11 mouse cellular contexts compared by ENCODE assay signal in genomic region chr2:21368351-21369170, GRCm38 (mm10). TPM values are rescaled to one million over a fixed set of nuclear protein-coding genes. Genes with fewer than 3 reads are reported as not detected.
DNase-seq lines count a peak whose midpoint lies in the region; ATAC-seq lines count a peak whose summit lies in the region.
"Had no signal": no experiment of that assay in that cellular context is flagged by ENCODE, and none has a peak within 500 bp of the region (broad histone marks: within the 10 kb centered on the region; RNA-seq: fewer than 3 reads in every experiment).

No protein-coding gene starts in this region.

- 18% methylated on average over 44 of the region's 44 CpGs for WGBS in heart, embryonic 15.5 days

- no peaks in the 10 kb centered on the region for H3K36me3 ChIP-seq in heart, embryonic 15.5 days
- H3K36me3 ChIP-seq: stomach, embryonic 15.5 days had no signal

- no peak overlapping the region for H3K4me2 ChIP-seq in heart, embryonic 15.5 days

- H3K9me3 ChIP-seq in heart, embryonic 15.5 days (replicated peaks) = no peaks in the 10 kb centered on the region
- H3K9me3 ChIP-seq: stomach, embryonic 15.5 days had no signal

- H3K4me1 ChIP-seq in heart, embryonic 15.5 days (replicated peaks) = peaks cover 3% of the 10 kb centered on the region; the same call in 1 of the 2 replicates

- no peak overlapping the region for H3K4me3 ChIP-seq in heart, embryonic 15.5 days

- peak; percentile 47; the same call in 1 of the 2 replicates for ATAC-seq in heart, embryonic 15.5 days (replicated peaks; ENCODE audit: insufficient number of reproducible peaks, insufficient read depth, low FRiP score, low read depth)
- ATAC-seq in megakaryocyte-erythroid progenitor cell, adult 5-6 weeks (replicated peaks; ENCODE audit: low FRiP score, low TSS enrichment, poor library complexity, severe bottlenecking) = peak; percentile 52; the same call in 1 of the 2 replicates

- peaks cover 40% of the 10 kb centered on the region for H3K27me3 ChIP-seq in heart, embryonic 15.5 days

- H3K9ac ChIP-seq in heart, embryonic 15.5 days = no peak overlapping the region
- H3K9ac ChIP-seq: liver, embryonic 14.5 days; stomach, embryonic 15.5 days had no signal

- peak; percentile 5 for DNase-seq in adrenal gland, postnatal 25 days
- no peak for DNase-seq in adrenal gland, adult 18-20 months (ENCODE audit: low spot score in 2 of 2)
- DNase-seq in right cerebral cortex, postnatal 14 days = peak; percentile 10
- no peak for DNase-seq in right cerebral cortex, adult 18-20 months
- peak; percentile 20 for DNase-seq in yolk sac, embryonic 10.5 days (ENCODE audit: low spot score)
- no peak for DNase-seq in liver

- H3K27ac ChIP-seq in heart, embryonic 15.5 days = no peak overlapping the region
- H3K27ac ChIP-seq: liver, embryonic 14.5 days; stomach, embryonic 15.5 days had no signal

RNA-seq across cellular contexts. Expression of gene Gpr158, which starts 1.2 kb away (rescaled TPM):
- 0.71 and 1.1 TPM in 2 replicates for total RNA-seq in adrenal gland, postnatal 25 days (2021)
- total RNA-seq in adrenal gland, adult 18-20 months (2021) = 1 to 10 TPM; 1.5 to 1.7 TPM
- 0.05 TPM in 1 of 2 replicates, not detected in the other for polyA plus RNA-seq in heart, embryonic 15.5 days (2015; fragmentation: Nextera tagmentation; extraction: Ambion mirVana)
- not detected in 2 replicates for total RNA-seq in megakaryocyte-erythroid progenitor cell, adult 5-6 weeks (2014; fragmentation: Nextera tagmentation)
- total RNA-seq in megakaryocyte-erythroid progenitor cell, adult 5-6 weeks (2017) = not detected in 2 replicates
- polyA plus RNA-seq: C2C12; liver, embryonic 14.5 days had no signal

Comparison
In these comparisons a context has a peak if more than half of its experiments do, and no peak if none do; other contexts are left out.
1. DNase-seq: peak in adrenal gland, postnatal 25 days (single experiment), right cerebral cortex, postnatal 14 days (single experiment) and yolk sac, embryonic 10.5 days (single experiment); none in adrenal gland, adult 18-20 months (0 of 2), right cerebral cortex, adult 18-20 months (single experiment) and liver (single experiment).